Mouse (Mus musculus): ENCODE measurements at regions not wholly inside any gene's neighbourhood (a gene's known extent, or its start where the extent isn't known, plus 50 kb on each side); places are given as distances from the start of the nearest gene placed in this dataset.
A peak's percentile ranks its signal among the peaks of the same experiment; 100 is the strongest.

- no peak for DNase-seq (ENCODE audit: low read depth, low spot score)
Observed at GRCm38 (mm10) chr1:185617691-185618090, 163.0 kb downstream of the Slc30a10 start.

- no peak for DNase-seq (ENCODE audit: low read depth, low spot score)
Observed at GRCm38 (mm10) chr1:185619011-185619410, 164.4 kb downstream of the Slc30a10 start.

- no peak for DNase-seq (ENCODE audit: low read depth, low spot score)
Observed at GRCm38 (mm10) chr1:185628401-185628800, 173.8 kb downstream of the Slc30a10 start.

GRCm38 (mm10) chr1:185629976-185630375, 175.3 kb downstream of the Slc30a10 start:
- no peak for DNase-seq (ENCODE audit: low read depth, low spot score)

- DNase-seq (ENCODE audit: low read depth, low spot score) = no peak
Observed at GRCm38 (mm10) chr1:185638631-185639030, 184.0 kb downstream of the Slc30a10 start.

GRCm38 (mm10) chr1:185639486-185639885, 184.8 kb downstream of the Slc30a10 start:
- no peak for DNase-seq (ENCODE audit: low read depth, low spot score)

GRCm38 (mm10) chr1:185644026-185644425, 189.4 kb downstream of the Slc30a10 start:
- no peak for DNase-seq (ENCODE audit: low read depth, low spot score)

- DNase-seq (ENCODE audit: low read depth, low spot score) = no peak
Observed at GRCm38 (mm10) chr1:185648128-185648527, 193.5 kb downstream of the Slc30a10 start.

GRCm38 (mm10) chr1:185648926-185649325, 194.3 kb downstream of the Slc30a10 start:
- DNase-seq (ENCODE audit: low read depth, low spot score) = no peak

GRCm38 (mm10) chr1:185650926-185651325, 196.3 kb downstream of the Slc30a10 start:
- DNase-seq (ENCODE audit: low read depth, low spot score) = no peak

- DNase-seq (ENCODE audit: low read depth, low spot score) = no peak
Observed at GRCm38 (mm10) chr1:185655021-185655420, 200.4 kb downstream of the Slc30a10 start.

GRCm38 (mm10) chr1:185655461-185655860, 200.8 kb downstream of the Slc30a10 start:
- DNase-seq (ENCODE audit: low read depth, low spot score) = no peak

GRCm38 (mm10) chr1:185657286-185657685, 202.6 kb downstream of the Slc30a10 start:
- no peak for DNase-seq (ENCODE audit: low read depth, low spot score)

GRCm38 (mm10) chr1:185659476-185659875, 204.8 kb downstream of the Slc30a10 start:
- no peak for DNase-seq (ENCODE audit: low read depth, low spot score)

GRCm38 (mm10) chr1:185662336-185662735, 207.7 kb downstream of the Slc30a10 start:
- DNase-seq (ENCODE audit: low read depth, low spot score) = no peak

- no peak for DNase-seq (ENCODE audit: low read depth, low spot score)
Observed at GRCm38 (mm10) chr1:185670029-185670741, 215.5 kb downstream of the Slc30a10 start.

- no peak for DNase-seq (ENCODE audit: low read depth, low spot score)
Observed at GRCm38 (mm10) chr1:185672940-185673339, 218.3 kb downstream of the Slc30a10 start.

- no peak for DNase-seq (ENCODE audit: low read depth, low spot score)
Observed at GRCm38 (mm10) chr1:185675674-185676420, 221.2 kb downstream of the Slc30a10 start.

GRCm38 (mm10) chr1:185681610-185682457, 227.2 kb downstream of the Slc30a10 start:
- DNase-seq (ENCODE audit: low read depth, low spot score) = peak; percentile 21

- DNase-seq (ENCODE audit: low read depth, low spot score) = no peak
Observed at GRCm38 (mm10) chr1:185682458-185682750, 227.8 kb downstream of the Slc30a10 start.

GRCm38 (mm10) chr1:185684638-185685037, 230.0 kb downstream of the Slc30a10 start:
- no peak for DNase-seq (ENCODE audit: low read depth, low spot score)

GRCm38 (mm10) chr1:185688506-185688905, 233.9 kb downstream of the Slc30a10 start:
- DNase-seq (ENCODE audit: low read depth, low spot score) = no peak

Data from telencephalon, adult 2 months (tissue).